Mouse (Mus musculus) limb, embryonic 10.5 days (tissue): Measurements from ENCODE around the gene Arhgap42. TPM values are rescaled to one million over a fixed set of nuclear protein-coding genes. Genes with fewer than 3 reads are reported as not detected.

Source experiments
- DNase-seq: peaks from one replicate; pipeline ENCODE4 v3.0.0-alpha.2; 2017; ENCODE audit warnings: low spot score
- H3K27ac ChIP-seq: fragments of 300-500 bp; sonication (generic); 2 replicates; pipeline ENCODE4 v1.5.1; 2016; ENCODE audit warnings: mild to moderate bottlenecking
- H3K27me3 ChIP-seq: fragments of 300-500 bp; sonication (generic); 2 replicates; pipeline ENCODE4 v1.6.1; 2016; ENCODE audit warnings: low read depth, mild to moderate bottlenecking; ENCODE audit not compliant: poor library complexity, severe bottlenecking
- H3K36me3 ChIP-seq: fragments of 300-500 bp; sonication (generic); 2 replicates; pipeline ENCODE4 v1.6.1; 2016; ENCODE audit warnings: mild to moderate bottlenecking, moderate library complexity
- H3K4me1 ChIP-seq: fragments of 300-500 bp; sonication (generic); 2 replicates; pipeline ENCODE4 v1.6.1; 2016
- H3K4me3 ChIP-seq: fragments of 300-500 bp; sonication (generic); 2 replicates; pipeline ENCODE4 v1.5.1; 2016; ENCODE audit warnings: mild to moderate bottlenecking, moderate library complexity
- H3K9me3 ChIP-seq: fragments of 300-500 bp; sonication (generic); replicated peaks from 2 replicates; pipeline ENCODE4 v1.6.1; 2016; ENCODE audit warnings: mild to moderate bottlenecking
- WGBS: fragments of 180-500 bp; shearing (Covaris S2); methylation state at CpG from one replicate; pipeline ENCODE4 v1.1.7; 2016; 5-methylcytosine and 5-hydroxymethylcytosine counted together
- polyA plus RNA-seq: library from polyadenylated mRNA; unstranded; fragments of >200 nt; fragmentation: Nextera tagmentation; extraction: Ambion mirVana; gene quantifications from 2 replicates; pipeline ENCODE4 v1.2.1, GENCODE M21; 2016

Gene Arhgap42
- polyA plus RNA-seq, 1 experiment from 2014 or later, result 43.1 TPM

- Histone ChIP-seq H3K4me1 (no peaks in the 10 kb centered on the region), H3K9me3 (no peaks in the 10 kb centered on the region), H3K27me3 (no peaks in the 10 kb centered on the region), H3K27ac (no peak overlapping the region), H3K4me3 (no peak overlapping the region), H3K36me3 (peaks cover 17% of the 10 kb centered on the region)
- no peak for DNase-seq
- 91% methylated on average over 3 of the region's 3 CpGs for WGBS
Measured at GRCm38 (mm10) chr9:9037017-9037671, 201.8 kb downstream of the Arhgap42 start.

DNA sequence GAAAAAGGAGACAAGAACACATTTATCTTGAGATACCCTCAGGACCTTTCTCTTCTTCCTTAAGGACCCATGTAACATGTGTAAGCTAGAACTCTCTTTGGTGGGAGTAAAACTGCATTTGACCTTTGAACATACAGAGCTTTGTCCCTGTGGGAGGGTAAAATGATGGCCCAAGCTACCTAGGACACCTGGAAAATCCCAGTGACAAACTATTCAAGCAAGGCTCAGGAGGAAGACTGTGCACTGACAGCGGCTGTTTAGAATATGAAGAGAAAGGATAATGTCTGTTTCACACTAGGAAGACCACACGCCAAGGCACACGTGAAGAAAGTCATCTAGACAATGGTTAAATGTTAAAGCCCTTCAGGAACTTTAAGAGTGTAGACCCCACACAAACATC, 211.0 kb downstream of the Arhgap42 start:
- 86% methylated on average over 3 of the region's 3 CpGs for WGBS
- Histone ChIP-seq H3K27ac (no peak overlapping the region), H3K4me1 (peaks cover 4% of the 10 kb centered on the region; the same call in 1 of the 2 replicates), H3K36me3 (peaks cover 34% of the 10 kb centered on the region), H3K9me3 (no peaks in the 10 kb centered on the region), H3K27me3 (no peaks in the 10 kb centered on the region), H3K4me3 (no peak overlapping the region)
- DNase-seq, result no peak

DNA sequence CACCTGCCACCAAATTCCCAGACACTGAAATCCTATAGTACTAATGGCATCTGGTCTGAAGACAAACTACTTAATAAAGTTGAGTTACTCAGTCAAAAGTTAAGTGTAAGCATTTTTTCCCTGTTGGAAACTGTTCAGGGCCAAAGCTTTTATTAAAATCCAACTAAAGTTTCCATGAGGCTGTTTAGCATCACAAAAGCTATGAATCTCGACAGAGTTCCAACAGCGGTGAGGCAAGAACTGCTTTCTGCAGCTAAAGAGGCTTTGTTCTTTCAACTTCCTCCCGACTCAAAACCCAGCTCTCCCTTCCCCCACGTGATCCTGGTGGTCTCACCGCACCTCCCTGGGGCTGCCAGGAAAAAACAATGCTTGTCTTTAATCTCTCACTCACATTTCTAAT, 211.5 kb downstream of the Arhgap42 start:
- H3K9me3 ChIP-seq, result no peaks in the 10 kb centered on the region
- no peak overlapping the region for H3K27ac ChIP-seq
- no peaks in the 10 kb centered on the region for H3K27me3 ChIP-seq
- no peak for DNase-seq
- peaks cover 31% of the 10 kb centered on the region for H3K36me3 ChIP-seq
- peaks cover 4% of the 10 kb centered on the region; the same call in 1 of the 2 replicates for H3K4me1 ChIP-seq
- H3K4me3 ChIP-seq, result no peak overlapping the region
- WGBS, result 30% methylated on average over 5 of the region's 5 CpGs

DNA sequence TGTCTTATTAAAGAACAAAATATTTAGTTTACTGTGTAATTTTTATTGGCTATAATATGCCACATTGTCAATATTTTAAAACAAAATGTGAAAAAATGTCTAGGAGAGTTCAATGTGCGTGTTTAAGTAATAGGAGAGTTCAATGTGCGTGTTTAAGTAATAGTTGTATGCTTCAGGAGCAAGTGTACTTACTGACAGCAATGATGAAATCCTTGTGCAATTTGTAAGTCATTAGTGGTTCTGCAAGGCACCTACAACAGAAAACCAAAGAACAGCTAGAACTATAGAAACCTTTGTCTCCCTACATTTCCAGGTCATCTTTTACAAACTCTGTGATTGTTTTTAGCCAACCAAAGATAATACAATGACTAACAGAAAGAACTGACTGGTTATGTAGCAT, 223.8 kb downstream of the Arhgap42 start:
- 93% methylated on average over 2 of the region's 2 CpGs for WGBS

DNA sequence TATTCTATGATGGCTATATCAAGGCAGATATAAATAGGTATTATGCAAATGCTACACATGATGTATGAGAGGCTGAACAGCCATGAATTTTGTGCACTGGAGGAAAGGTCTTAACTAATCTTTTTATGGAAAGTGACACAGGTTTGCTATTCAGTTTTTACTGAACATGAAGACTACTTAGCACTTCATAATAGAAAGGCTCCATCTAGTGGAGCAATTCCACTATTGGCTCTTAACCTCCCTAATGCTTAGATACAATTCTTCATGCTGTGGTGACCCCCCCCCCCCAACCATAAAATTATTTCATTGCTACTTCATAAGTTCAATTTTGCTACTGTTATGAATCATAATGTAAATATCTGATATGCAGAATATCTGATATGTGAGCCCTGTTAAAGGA, 237.7 kb downstream of the Arhgap42 start:
- DNase-seq, result no peak
- no peak overlapping the region for H3K27ac ChIP-seq
- H3K4me3 ChIP-seq, result no peak overlapping the region
- peaks cover 48% of the 10 kb centered on the region for H3K36me3 ChIP-seq
- no peaks in the 10 kb centered on the region for H3K4me1 ChIP-seq
- H3K9me3 ChIP-seq, result no peaks in the 10 kb centered on the region
- no peaks in the 10 kb centered on the region for H3K27me3 ChIP-seq

More for the DNA sequence above, 223.8 kb downstream of the Arhgap42 start:
- H3K27ac ChIP-seq, result no peak overlapping the region
- no peaks in the 10 kb centered on the region for H3K27me3 ChIP-seq
- no peak for DNase-seq
- no peaks in the 10 kb centered on the region for H3K9me3 ChIP-seq
- H3K4me1 ChIP-seq, result no peaks in the 10 kb centered on the region
- peaks cover 66% of the 10 kb centered on the region for H3K36me3 ChIP-seq
- no peak overlapping the region for H3K4me3 ChIP-seq

DNA sequence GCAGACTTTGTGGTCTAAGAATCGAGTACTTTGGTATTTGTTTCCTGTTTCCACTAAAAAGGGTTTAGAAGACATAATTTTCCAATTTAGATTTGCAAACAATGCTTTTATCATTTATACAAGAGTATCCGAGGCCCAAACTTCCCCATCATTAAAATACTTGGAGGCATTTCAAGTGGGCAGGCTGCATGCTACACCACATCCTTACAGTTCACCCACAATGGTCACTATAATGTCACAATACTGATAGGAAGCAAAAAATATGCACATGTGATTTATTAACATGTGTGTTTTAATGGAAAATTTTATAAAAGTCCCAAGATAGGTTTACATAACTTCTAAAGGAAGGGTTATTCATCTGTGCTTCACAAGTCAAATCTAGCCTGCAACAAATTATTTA, 242.4 kb downstream of the Arhgap42 start:
- DNase-seq, result no peak
- Histone ChIP-seq H3K27ac (no peak overlapping the region), H3K4me1 (no peaks in the 10 kb centered on the region), H3K27me3 (no peaks in the 10 kb centered on the region), H3K36me3 (peaks cover 51% of the 10 kb centered on the region), H3K4me3 (no peak overlapping the region), H3K9me3 (no peaks in the 10 kb centered on the region)
- WGBS, result 91% methylated on average over 2 of the region's 2 CpGs

DNA sequence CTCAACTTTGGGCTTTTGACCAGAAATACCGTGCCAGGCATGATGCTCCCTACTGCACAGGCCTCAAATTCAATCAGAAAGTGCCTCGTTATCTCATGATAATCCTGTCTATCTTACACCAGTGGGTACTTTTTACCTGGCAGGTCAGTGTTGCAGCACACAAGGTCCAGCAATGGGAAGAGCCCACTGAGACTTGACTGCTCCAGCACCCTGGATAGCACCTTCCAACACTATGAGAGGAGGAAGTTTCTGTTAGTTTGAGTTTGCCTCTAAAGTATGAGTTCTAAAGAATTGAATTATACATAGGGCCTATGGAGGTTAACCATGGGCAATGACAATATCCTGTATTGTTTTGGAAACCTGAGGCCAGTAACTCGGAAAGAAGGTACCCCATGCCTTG, 256.6 kb downstream of the Arhgap42 start:
- H3K27me3 ChIP-seq, result no peaks in the 10 kb centered on the region
- no peaks in the 10 kb centered on the region for H3K9me3 ChIP-seq
- H3K27ac ChIP-seq, result no peak overlapping the region
- H3K4me3 ChIP-seq, result no peak overlapping the region
- 76% methylated on average over 3 of the region's 3 CpGs for WGBS
- no peaks in the 10 kb centered on the region for H3K4me1 ChIP-seq
- DNase-seq, result no peak
- H3K36me3 ChIP-seq, result no peaks in the 10 kb centered on the region

GRCm38 (mm10) chr9:8977775-8978174, 261.1 kb downstream of the Arhgap42 start:
- no peak overlapping the region for H3K27ac ChIP-seq
- no peaks in the 10 kb centered on the region for H3K4me1 ChIP-seq
- H3K4me3 ChIP-seq, result no peak overlapping the region
- H3K27me3 ChIP-seq, result no peaks in the 10 kb centered on the region
- H3K9me3 ChIP-seq, result no peaks in the 10 kb centered on the region
- no peaks in the 10 kb centered on the region for H3K36me3 ChIP-seq
- 83% methylated on average over 2 of the region's 2 CpGs for WGBS
- no peak for DNase-seq

- no peaks in the 10 kb centered on the region for H3K36me3 ChIP-seq
- no peak for DNase-seq
- no peak within 1 kb of the TSS for H3K4me3 ChIP-seq
- H3K27me3 ChIP-seq, result no peaks in the 10 kb centered on the region
- 82% methylated on average over 2 of the region's 2 CpGs for WGBS
- H3K4me1 ChIP-seq, result no peaks in the 10 kb centered on the region
- H3K27ac ChIP-seq, result no peak within 1 kb of the TSS
- H3K9me3 ChIP-seq, result no peaks in the 10 kb centered on the region
Measured at GRCm38 (mm10) chr9:8971491-8971890, 267.4 kb downstream of the Arhgap42 start, which contains the start of gene Gm16485. Gm16485 (plus strand) TSS chr9:8971791.

DNA sequence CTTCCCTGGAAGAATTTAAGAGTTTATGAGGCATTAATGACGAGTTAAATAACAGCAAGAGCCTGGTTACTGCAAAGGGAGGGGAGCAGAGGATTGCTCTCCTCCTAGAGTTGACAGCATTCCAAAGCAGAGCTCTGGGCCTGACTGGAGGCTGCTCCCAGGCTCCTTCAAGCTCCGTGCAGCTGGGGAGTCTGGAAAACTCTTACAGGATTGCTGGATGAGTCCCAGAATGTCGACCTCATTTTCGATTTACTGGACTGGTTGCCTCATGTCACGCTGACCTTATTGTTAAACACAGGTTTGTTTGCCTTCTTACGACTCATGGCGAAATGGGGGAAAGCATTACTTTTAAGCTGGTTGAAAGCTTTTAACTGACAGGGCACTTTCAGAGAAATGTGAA, 268.7 kb downstream of the Arhgap42 start:
- Histone ChIP-seq H3K9me3 (no peaks in the 10 kb centered on the region), H3K4me3 (no peak overlapping the region), H3K4me1 (no peaks in the 10 kb centered on the region), H3K36me3 (no peaks in the 10 kb centered on the region), H3K27me3 (no peaks in the 10 kb centered on the region), H3K27ac (no peak overlapping the region)
- 70% methylated on average over 7 of the region's 7 CpGs for WGBS
- no peak for DNase-seq

DNA sequence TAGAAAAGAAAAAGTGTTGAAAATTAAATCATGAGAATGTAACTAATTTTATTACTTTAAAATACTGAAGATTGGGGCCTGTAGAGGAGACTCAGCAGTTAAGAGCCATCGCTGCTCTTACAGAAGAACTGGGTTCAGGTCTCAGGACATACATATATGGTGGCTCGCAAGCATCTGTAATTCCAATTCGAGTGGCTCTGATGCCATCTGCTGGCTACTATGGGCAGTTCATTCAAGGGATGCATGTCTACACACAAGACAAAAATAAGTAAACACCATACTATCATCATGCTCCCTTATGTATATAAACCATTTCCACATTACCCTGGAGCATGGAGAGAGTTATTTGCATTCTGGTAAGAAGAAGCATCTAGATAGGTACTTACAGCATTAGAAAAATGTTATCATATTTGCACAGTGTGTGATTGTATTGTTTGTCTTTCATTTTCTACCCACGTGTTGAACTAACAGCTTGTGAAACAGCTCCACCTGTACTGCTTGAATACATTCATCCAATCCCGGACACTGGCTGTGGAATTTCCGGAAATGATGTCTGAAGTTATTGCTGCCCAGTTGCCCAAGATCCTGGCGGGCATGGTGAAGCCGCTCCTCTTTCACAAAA, 274.3 kb downstream of the Arhgap42 start:
- WGBS, result 74% methylated on average over 8 of the region's 8 CpGs
- no peak overlapping the region for H3K27ac ChIP-seq
- H3K4me1 ChIP-seq, result no peaks in the 10 kb centered on the region
- H3K4me3 ChIP-seq, result no peak overlapping the region
- no peaks in the 10 kb centered on the region for H3K27me3 ChIP-seq
- H3K36me3 ChIP-seq, result no peaks in the 10 kb centered on the region
- peak; percentile 47 for DNase-seq
- H3K9me3 ChIP-seq, result no peaks in the 10 kb centered on the region

- H3K9me3 ChIP-seq, result no peaks in the 10 kb centered on the region
- H3K27ac ChIP-seq, result no peak overlapping the region
- no peaks in the 10 kb centered on the region for H3K4me1 ChIP-seq
- H3K27me3 ChIP-seq, result no peaks in the 10 kb centered on the region
- DNase-seq, result no peak
- no peak overlapping the region for H3K4me3 ChIP-seq
- no peaks in the 10 kb centered on the region for H3K36me3 ChIP-seq
Measured at GRCm38 (mm10) chr9:8953306-8953705, 285.6 kb downstream of the Arhgap42 start.
